Mouse (Mus musculus) heart, adult 2 months (tissue): ENCODE measurements around the gene Mxi1. TPM values are rescaled to one million over a fixed set of nuclear protein-coding genes. Genes with fewer than 3 reads are reported as not detected.

Source experiments
- DNase-seq, 2 experiments: peaks; one replicate each; pipeline ENCODE4 v3.0.0; 2021
- H3K27ac ChIP-seq: fragments of 200-600 bp; 2 replicates; pipeline ENCODE4 v1.8.1; 2022
- H3K27me3 ChIP-seq: fragments of 200-500 bp; 2 replicates; pipeline ENCODE4 v1.6.1; 2012; ENCODE audit warnings: mild to moderate bottlenecking, low read length, inconsistent platforms, mixed read lengths; ENCODE audit not compliant: control insufficient read depth, insufficient read depth
- H3K36me3 ChIP-seq: fragments of 200-500 bp; 2 replicates; pipeline ENCODE4 v1.6.1; 2012; ENCODE audit warnings: low read length, inconsistent platforms; ENCODE audit not compliant: control insufficient read depth, insufficient read depth
- H3K4me1 ChIP-seq: fragments of 200-500 bp; 2 replicates; pipeline ENCODE4 v1.6.1; 2011; ENCODE audit warnings: low read length; ENCODE audit not compliant: control insufficient read depth, insufficient read depth
- H3K4me3 ChIP-seq: fragments of 200-600 bp; 2 replicates; pipeline ENCODE4 v1.8.1; 2022
- H3K79me2 ChIP-seq: fragments of 200-500 bp; replicated peaks from 2 replicates; pipeline ENCODE4 v1.6.1; 2012; ENCODE audit warnings: mild to moderate bottlenecking, inconsistent platforms, low read length, moderate library complexity, mixed read lengths; ENCODE audit not compliant: control insufficient read depth, insufficient read depth
- H3K9ac ChIP-seq: fragments of 200-500 bp; 2 replicates; pipeline ENCODE4 v1.6.1; 2012; ENCODE audit warnings: low read depth, mild to moderate bottlenecking, control low read depth, inconsistent platforms, low read length, mixed read lengths
- CTCF ChIP-seq: fragments of 200-600 bp; IDR thresholded peaks from 2 replicates; pipeline ENCODE4 v1.8.1; 2022; ENCODE audit warnings: antibody characterized with exemption, mild to moderate bottlenecking, moderate library complexity
- EP300 ChIP-seq: fragments of 200-500 bp; IDR thresholded peaks from 2 replicates; pipeline ENCODE4 v1.6.1; 2011; ENCODE audit warnings: low read depth, low read length, control low read depth; ENCODE audit not compliant: insufficient read depth
- POLR2A ChIP-seq: fragments of 200-500 bp; IDR thresholded peaks from 2 replicates; pipeline ENCODE4 v1.6.1; 2011; ENCODE audit warnings: mild to moderate bottlenecking, low read depth, low read length, control low read depth; ENCODE audit not compliant: insufficient read depth
- WGBS: fragments of 180-500 bp; shearing (Covaris S2); methylation state at CpG from one replicate; pipeline ENCODE4 v1.1.7; 2018; 5-methylcytosine and 5-hydroxymethylcytosine counted together
- intact Hi-C: fragments of 180-260 bp; cut with DNase I; formaldehyde crosslinking; loops from one replicate; pipeline ENCODE4 v1.15.1; 2025
- polyA plus RNA-seq: library from polyadenylated mRNA; depleted of rRNA; stranded (reverse); fragments of >200 nt; gene quantifications from 2 replicates; pipeline ENCODE4 v1.2.3, GENCODE M21; 2012
- total RNA-seq, 2 experiments: library from RNA; stranded (reverse); gene quantifications; 2 replicates each; pipeline ENCODE4 v1.2.3; 2021

The Mxi1 gene
- total and polyA plus RNA-seq, 3 experiments: 20.9 to 49.6 (median 38.7) TPM

GRCm38 (mm10) chr19:53345766-53346165 lies 35.4 kb downstream of the Mxi1 start:
- Histone ChIP-seq H3K4me3 (no peak overlapping the region), H3K9ac (no peak overlapping the region), H3K4me1 (no peaks in the 10 kb centered on the region), H3K27ac (no peak overlapping the region), H3K79me2 (peaks cover 5% of the 10 kb centered on the region), H3K27me3 (no peaks in the 10 kb centered on the region), H3K36me3 (no peaks in the 10 kb centered on the region)
- intact Hi-C loops: no loop called here
- WGBS: 90% methylated on average over 14 of the region's 14 CpGs
- TF ChIP-seq POLR2A (no peak), EP300 (no peak)
- DNase-seq: no peak

GRCm38 (mm10) chr19:53353864-53354263 lies 43.5 kb downstream of the Mxi1 start:
- DNase-seq: no peak
- Histone ChIP-seq H3K79me2 (no peaks in the 10 kb centered on the region; the same call in none of the 2 replicates), H3K9ac (no peak overlapping the region), H3K4me3 (no peak overlapping the region), H3K27ac (no peak overlapping the region), H3K4me1 (peaks cover 2% of the 10 kb centered on the region), H3K36me3 (no peaks in the 10 kb centered on the region), H3K27me3 (no peaks in the 10 kb centered on the region)
- intact Hi-C loops: no loop called here
- WGBS: 82% methylated on average over 7 of the region's 7 CpGs
- TF ChIP-seq CTCF (no peak), EP300 (no peak), POLR2A (no peak)

GRCm38 (mm10) chr19:53354271-53355000 lies 44.1 kb downstream of the Mxi1 start:
- no peaks in the 10 kb centered on the region for H3K36me3 ChIP-seq
- no peaks in the 10 kb centered on the region; the same call in 1 of the 2 replicates for H3K79me2 ChIP-seq
- H3K27ac ChIP-seq: no peak overlapping the region
- WGBS: 84% methylated on average over 7 of the region's 7 CpGs
- intact Hi-C loops: no loop called here
- no peak overlapping the region for H3K9ac ChIP-seq
- H3K4me1 ChIP-seq: peaks cover 3% of the 10 kb centered on the region
- H3K27me3 ChIP-seq: no peaks in the 10 kb centered on the region
- TF ChIP-seq CTCF (no peak), EP300 (no peak), POLR2A (no peak)
- no peak for DNase-seq
- H3K4me3 ChIP-seq: no peak overlapping the region

- H3K4me1 ChIP-seq: peaks cover 3% of the 10 kb centered on the region
- no peak overlapping the region for H3K9ac ChIP-seq
- H3K79me2 ChIP-seq: no peaks in the 10 kb centered on the region; the same call in 1 of the 2 replicates
- 91% methylated on average over 16 of the region's 16 CpGs for WGBS
- no peak overlapping the region for H3K27ac ChIP-seq
- TF ChIP-seq CTCF (no peak), EP300 (no peak), POLR2A (no peak)
- H3K4me3 ChIP-seq: no peak overlapping the region
- H3K27me3 ChIP-seq: no peaks in the 10 kb centered on the region
- H3K36me3 ChIP-seq: no peaks in the 10 kb centered on the region; the same call in 1 of the 2 replicates
- intact Hi-C loops: no loop called here
- DNase-seq: peak in 1 of 2 experiments; percentile 1
Measured at GRCm38 (mm10) chr19:53355065-53355464, 44.7 kb downstream of the Mxi1 start.

- Histone ChIP-seq H3K79me2 (no peaks in the 10 kb centered on the region), H3K4me1 (peaks cover 4% of the 10 kb centered on the region), H3K27ac (peak overlapping the region; percentile 47), H3K4me3 (peak overlapping the region; percentile 33), H3K9ac (peak overlapping the region; percentile 40; the same call in 1 of the 2 replicates), H3K36me3 (no peaks in the 10 kb centered on the region; the same call in 1 of the 2 replicates), H3K27me3 (no peaks in the 10 kb centered on the region)
- DNase-seq: peak; percentile 34 to 65
- intact Hi-C loops: no loop called here
- TF ChIP-seq CTCF (no peak), POLR2A (no peak), EP300 (no peak)
- 51% methylated on average over 22 of the region's 22 CpGs for whole genome bisulfite sequencing
Measured at GRCm38 (mm10) chr19:53359160-53360033, 49.1 kb downstream of the Mxi1 start.

- intact Hi-C loops: no loop called here
- Histone ChIP-seq H3K79me2 (no peaks in the 10 kb centered on the region), H3K4me1 (peaks cover 6% of the 10 kb centered on the region), H3K36me3 (peaks cover 5% of the 10 kb centered on the region), H3K27ac (peak overlapping the region; percentile 47), H3K27me3 (no peaks in the 10 kb centered on the region), H3K9ac (peak overlapping the region; percentile 49), H3K4me3 (peak overlapping the region; percentile 33)
- WGBS: 26% methylated on average over 8 of the region's 8 CpGs
- TF ChIP-seq POLR2A (no peak), EP300 (no peak), CTCF (no peak)
- peak in 1 of 2 experiments; percentile 17 for DNase-seq
Measured at GRCm38 (mm10) chr19:53360265-53360958, 50.1 kb downstream of the Mxi1 start.
